In the genomic region with DNA sequence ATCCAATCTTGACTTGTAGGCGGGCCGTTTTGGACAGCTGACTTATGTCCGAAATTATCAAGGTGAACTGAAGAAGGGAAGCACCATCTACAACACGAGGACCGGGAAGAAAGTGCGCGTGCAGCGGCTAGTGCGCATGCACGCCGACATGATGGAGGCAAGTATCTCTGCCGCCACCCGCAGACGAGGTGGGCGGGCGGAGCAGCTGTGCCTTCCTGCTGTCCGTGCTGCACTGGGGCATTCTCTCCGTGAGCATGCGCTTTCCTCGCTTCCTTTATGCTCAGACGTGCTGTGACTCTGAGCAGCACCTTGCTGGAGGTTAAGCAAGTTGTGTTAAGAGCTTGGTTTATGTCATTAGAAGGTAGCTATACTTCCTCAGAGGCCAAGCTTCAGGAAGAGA, we compare ENCODE assay signal across 15 mouse cellular contexts. TPM values are rescaled to one million over a fixed set of nuclear protein-coding genes. Genes with fewer than 3 reads are reported as not detected.
DNase-seq lines count a peak whose midpoint lies in the region; ATAC-seq and TF ChIP-seq lines count a peak whose summit lies in the region.
"Had no signal": no experiment of that assay in that cellular context is flagged by ENCODE, and none has a peak within 500 bp of the region (broad histone marks: within the 10 kb centered on the region; RNA-seq: fewer than 3 reads in every experiment).

No protein-coding gene starts in this region.

- H3K9ac ChIP-seq in midbrain, embryonic 15.5 days, result no peak overlapping the region
- H3K9ac ChIP-seq in forebrain, postnatal 0 days, result no peak overlapping the region
- H3K9ac ChIP-seq: heart, embryonic 13.5 days; hindbrain, embryonic 13.5 days; limb, embryonic 12.5 days; midbrain, embryonic 12.5 days had no signal

- H3K4me2 ChIP-seq in midbrain, embryonic 15.5 days, result no peak overlapping the region
- H3K4me2 ChIP-seq in forebrain, postnatal 0 days (ENCODE audit: low read depth), result no peak overlapping the region
- H3K4me2 ChIP-seq: heart, embryonic 13.5 days; hindbrain, embryonic 13.5 days; limb, embryonic 12.5 days; midbrain, embryonic 12.5 days had no signal

- H3K4me1 ChIP-seq in midbrain, embryonic 15.5 days, result no peaks in the 10 kb centered on the region
- no peaks in the 10 kb centered on the region for H3K4me1 ChIP-seq in forebrain, postnatal 0 days (ENCODE audit: insufficient read depth)
- H3K4me1 ChIP-seq: embryonic facial prominence, embryonic 10.5 days; heart, embryonic 13.5 days; hindbrain, embryonic 13.5 days; limb, embryonic 12.5 days; midbrain, embryonic 12.5 days had no signal

- H3K36me3 ChIP-seq in midbrain, embryonic 15.5 days (replicated peaks), result peaks cover 39% of the 10 kb centered on the region
- H3K36me3 ChIP-seq in forebrain, postnatal 0 days (ENCODE audit: insufficient read depth), result peaks cover 54% of the 10 kb centered on the region

- intact Hi-C loops in heart, postnatal 10 days (cut with DNase I), result loop anchor here (5.0 kb wide), 1 partner anchor 123 kb away; no protein-coding TSS in a partner anchor

- ATAC-seq in midbrain, embryonic 15.5 days (replicated peaks), result no peak
- ATAC-seq in forebrain, postnatal 0 days, result no peak

- no peak overlapping the region for H3K4me3 ChIP-seq in midbrain, embryonic 15.5 days
- H3K4me3 ChIP-seq in forebrain, postnatal 0 days (ENCODE audit: low read depth, low read length), result no peak overlapping the region
- H3K4me3 ChIP-seq: embryonic facial prominence, embryonic 10.5 days; heart, embryonic 13.5 days; hindbrain, embryonic 13.5 days; limb, embryonic 12.5 days; midbrain, embryonic 12.5 days had no signal

- H3K27me3 ChIP-seq in midbrain, embryonic 15.5 days (replicated peaks), result no peaks in the 10 kb centered on the region
- no peaks in the 10 kb centered on the region for H3K27me3 ChIP-seq in forebrain, postnatal 0 days (ENCODE audit: insufficient read depth, low read length)
- H3K27me3 ChIP-seq: heart, embryonic 13.5 days; hindbrain, embryonic 13.5 days; limb, embryonic 12.5 days; midbrain, embryonic 12.5 days had no signal

- DNase-seq in heart, adult 9 months (ENCODE audit: low spot score in 2 of 2), result peak; percentile 21 to 33
- no peak for DNase-seq in heart, postnatal 10 days
- DNase-seq in lung, adult 18-20 months, result peak; percentile 27
- DNase-seq in lung, postnatal 25 days (ENCODE audit: low spot score), result no peak
- DNase-seq in kidney, postnatal 4 days, result peak; percentile 10 to 14
- peak; percentile 49 for DNase-seq in lung, postnatal 36 days
- no peak for DNase-seq in forebrain, postnatal 0 days
- DNase-seq: cerebellum, postnatal 10 days; spleen, adult 18-20 months had no signal

- no peak for TF ChIP-seq CTCF in forebrain, postnatal 0 days (IDR thresholded peaks at IDR 0.05; ENCODE audit: low read depth)

- WGBS in midbrain, embryonic 15.5 days, result 96% methylated on average over 21 of the region's 21 CpGs
- WGBS in forebrain, postnatal 0 days, result 94% methylated on average over 21 of the region's 21 CpGs

- no peaks in the 10 kb centered on the region for H3K9me3 ChIP-seq in midbrain, embryonic 15.5 days
- H3K9me3 ChIP-seq in forebrain, postnatal 0 days (ENCODE audit: low read length), result no peaks in the 10 kb centered on the region
- H3K9me3 ChIP-seq: embryonic facial prominence, embryonic 10.5 days; heart, embryonic 13.5 days; hindbrain, embryonic 13.5 days; limb, embryonic 12.5 days; midbrain, embryonic 12.5 days had no signal

- no peak overlapping the region for H3K27ac ChIP-seq in midbrain, embryonic 15.5 days
- H3K27ac ChIP-seq in forebrain, postnatal 0 days (ENCODE audit: low read depth, low read length), result no peak overlapping the region
- H3K27ac ChIP-seq: embryonic facial prominence, embryonic 10.5 days; heart, embryonic 13.5 days; hindbrain, embryonic 13.5 days; limb, embryonic 12.5 days; midbrain, embryonic 12.5 days had no signal

RNA-seq across cellular contexts. Expression of gene Lxn, which starts 14.1 kb away (rescaled TPM):
- total RNA-seq in heart, postnatal 10 days (2021), result 10 to 100 TPM; 21.6 to 23.1 TPM
- polyA plus RNA-seq in midbrain, embryonic 15.5 days (2015; fragmentation: Nextera tagmentation; extraction: Ambion mirVana), result 162 and 199 TPM in 2 replicates
- total RNA-seq in forebrain, postnatal 0 days (2014; rRNA removed), result 46.0 and 47.5 TPM in 2 replicates
- 109 and 130 TPM in 2 replicates for polyA plus RNA-seq in forebrain, postnatal 0 days (2015; fragmentation: Nextera tagmentation; extraction: Ambion mirVana)

RNA-seq across cellular contexts. Expression of gene Gfm1, which starts 19.8 kb away (rescaled TPM):
- 100 to 1,000 TPM; 189 to 208 TPM for total RNA-seq in heart, postnatal 10 days (2021)
- polyA plus RNA-seq in midbrain, embryonic 15.5 days (2015; fragmentation: Nextera tagmentation; extraction: Ambion mirVana), result 30.8 and 31.0 TPM in 2 replicates
- total RNA-seq in forebrain, postnatal 0 days (2014; rRNA removed), result 24.5 and 24.9 TPM in 2 replicates
- 18.1 and 22.0 TPM in 2 replicates for polyA plus RNA-seq in forebrain, postnatal 0 days (2015; fragmentation: Nextera tagmentation; extraction: Ambion mirVana)

Comparison
In these comparisons a context has a peak if more than half of its experiments do, and no peak if none do; other contexts are left out.
1. DNase-seq: peak in heart, adult 9 months (2 of 2), lung, adult 18-20 months (2 of 2), kidney, postnatal 4 days (2 of 2) and lung, postnatal 36 days (single experiment); none in heart, postnatal 10 days (0 of 2), lung, postnatal 25 days (single experiment) and forebrain, postnatal 0 days (single experiment).